Mouse (Mus musculus) heart, embryonic 14.5 days (tissue): ENCODE measurements at regions not wholly inside any gene's neighbourhood (a gene's known extent, or its start where the extent isn't known, plus 50 kb on each side); places are given as distances from the start of the nearest gene placed in this dataset.

Source experiments
- ATAC-seq: fragments of 200-750 bp; cut with Nextera tagmentation; 2 replicates; pipeline ENCODE4 v1.8.0; 2017; ENCODE audit warnings: low read depth, moderate TSS enrichment; ENCODE audit not compliant: insufficient number of reproducible peaks, insufficient read depth, low FRiP score
- H3K27ac ChIP-seq, 2 experiments: fragments of 200-500 bp in 1 of 2; fragments of 300-500 bp in 1 of 2; sonication (generic) in 1 of 2; replicated peaks in 1 of 2; 2 replicates each; pipeline ENCODE4 v1.5.1; 2012 to 2014; ENCODE audit warnings: low read depth in 2 of 2, low read length in 2 of 2, control low read depth in 1 of 2, mild to moderate bottlenecking in 1 of 2, mixed read lengths in 1 of 2; ENCODE audit not compliant: control insufficient read depth in 1 of 2, insufficient read depth in 1 of 2
- H3K27me3 ChIP-seq: fragments of 300-500 bp; sonication (generic); 2 replicates; pipeline ENCODE4 v1.6.1; 2014; ENCODE audit warnings: mild to moderate bottlenecking, low read length, control low read depth; ENCODE audit not compliant: control insufficient read depth, insufficient read depth
- H3K36me3 ChIP-seq: fragments of 300-500 bp; sonication (generic); 2 replicates; pipeline ENCODE4 v1.6.1; 2014; ENCODE audit warnings: mild to moderate bottlenecking, control low read depth, low read length, mixed read lengths; ENCODE audit not compliant: control insufficient read depth, insufficient read depth
- H3K4me1 ChIP-seq, 2 experiments: fragments of 200-500 bp in 1 of 2; fragments of 300-500 bp in 1 of 2; sonication (generic) in 1 of 2; 2 replicates each; pipeline ENCODE4 v1.6.1; 2012 to 2014; ENCODE audit warnings: low read length in 2 of 2, control low read depth in 1 of 2, mixed read lengths in 1 of 2; ENCODE audit not compliant: control insufficient read depth in 2 of 2, insufficient read depth in 2 of 2
- H3K4me2 ChIP-seq: fragments of 300-500 bp; sonication (generic); 2 replicates; pipeline ENCODE4 v1.6.1; 2014; ENCODE audit warnings: mild to moderate bottlenecking, low read length
- H3K4me3 ChIP-seq, 2 experiments: fragments of 200-500 bp in 1 of 2; fragments of 300-500 bp in 1 of 2; sonication (generic) in 1 of 2; 2 replicates each; pipeline ENCODE4 v1.5.1; 2012 to 2014; ENCODE audit warnings: low read length in 2 of 2, mild to moderate bottlenecking in 2 of 2, control low read depth in 1 of 2, low read depth in 1 of 2, moderate library complexity in 1 of 2; ENCODE audit not compliant: control insufficient read depth in 1 of 2, insufficient read depth in 1 of 2
- H3K9ac ChIP-seq: fragments of 300-500 bp; sonication (generic); 2 replicates; pipeline ENCODE4 v1.6.1; 2014; ENCODE audit warnings: mild to moderate bottlenecking, low read length
- H3K9me3 ChIP-seq: fragments of 300-500 bp; sonication (generic); 2 replicates; pipeline ENCODE4 v1.6.1; 2016; ENCODE audit warnings: low read length, control low read depth; ENCODE audit not compliant: control insufficient read depth
- WGBS: fragments of 180-500 bp; shearing (Covaris S2); extraction: QIAGEN DNeasy Blood & Tissue Kit; methylation state at CpG from one replicate; pipeline ENCODE4 v1.1.7; 2014; 5-methylcytosine and 5-hydroxymethylcytosine counted together

DNA sequence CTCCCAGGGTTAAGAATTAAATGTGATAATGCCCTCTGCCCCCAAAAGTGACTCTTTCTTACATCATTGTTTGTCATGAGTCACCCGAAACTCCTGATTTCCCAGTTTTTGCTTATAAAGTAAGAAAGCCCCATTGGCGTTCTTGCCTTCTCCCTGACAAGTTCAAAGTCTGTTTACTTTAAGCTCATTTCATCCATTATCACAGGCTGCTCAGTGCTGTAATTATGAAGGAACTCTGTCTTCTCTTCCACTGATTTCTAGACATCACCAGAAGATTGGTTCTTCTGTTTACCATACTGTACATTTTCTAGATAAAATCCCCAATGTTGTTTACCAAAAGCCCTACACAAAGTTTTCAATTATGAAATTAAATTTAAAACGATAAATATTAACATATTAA lies 81.2 kb upstream of the 4933402D24Rik start:
- Histone ChIP-seq H3K27me3 (no peaks in the 10 kb centered on the region), H3K4me1 (no peaks in the 10 kb centered on the region), H3K36me3 (no peaks in the 10 kb centered on the region), H3K4me3 (no peak overlapping the region), H3K9me3 (no peaks in the 10 kb centered on the region), H3K9ac (no peak overlapping the region), H3K4me2 (no peak overlapping the region), H3K27ac (no peak overlapping the region)
- whole genome bisulfite sequencing = 70% methylated on average over 3 of the region's 3 CpGs
- no peak for ATAC-seq

DNA sequence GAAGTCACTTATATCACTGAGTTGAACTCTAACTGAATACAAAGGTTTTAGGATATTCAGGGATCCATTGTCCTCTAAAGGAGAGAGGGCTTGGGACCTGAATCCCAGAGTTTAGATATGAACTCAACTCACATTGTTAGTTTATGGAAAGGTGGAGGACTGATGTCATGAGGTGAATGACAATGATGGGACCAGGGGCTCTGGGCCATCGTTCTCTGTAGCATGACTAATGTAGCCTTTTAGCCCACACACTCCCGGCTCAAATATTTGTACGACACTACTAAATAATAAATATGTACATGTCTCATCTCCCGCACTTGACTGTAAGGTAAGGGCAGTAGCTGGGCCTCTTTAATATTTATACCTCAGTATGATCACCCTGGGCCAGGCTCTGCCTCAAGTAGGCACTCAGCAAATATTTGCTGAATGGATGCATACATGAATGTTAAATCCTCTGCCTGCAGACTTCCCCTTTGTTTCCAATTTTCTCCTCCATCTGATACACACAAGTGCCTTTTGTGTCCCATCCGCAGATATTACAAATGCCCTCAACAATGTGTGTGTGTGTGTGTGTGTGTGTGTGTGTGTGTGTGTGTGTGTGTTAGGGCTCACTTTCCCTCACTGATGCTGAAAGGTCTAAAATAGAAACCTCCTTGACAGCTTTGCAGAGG lies 59.2 kb upstream of the 4933402D24Rik start:
- no peak overlapping the region for H3K9ac ChIP-seq
- H3K4me2 ChIP-seq = no peak overlapping the region
- H3K27me3 ChIP-seq = no peaks in the 10 kb centered on the region
- no peak overlapping the region for H3K4me3 ChIP-seq
- no peaks in the 10 kb centered on the region for H3K9me3 ChIP-seq
- no peak overlapping the region for H3K27ac ChIP-seq
- WGBS = 86% methylated on average over 5 of the region's 5 CpGs
- no peak for ATAC-seq
- H3K36me3 ChIP-seq = no peaks in the 10 kb centered on the region
- no peaks in the 10 kb centered on the region for H3K4me1 ChIP-seq

DNA sequence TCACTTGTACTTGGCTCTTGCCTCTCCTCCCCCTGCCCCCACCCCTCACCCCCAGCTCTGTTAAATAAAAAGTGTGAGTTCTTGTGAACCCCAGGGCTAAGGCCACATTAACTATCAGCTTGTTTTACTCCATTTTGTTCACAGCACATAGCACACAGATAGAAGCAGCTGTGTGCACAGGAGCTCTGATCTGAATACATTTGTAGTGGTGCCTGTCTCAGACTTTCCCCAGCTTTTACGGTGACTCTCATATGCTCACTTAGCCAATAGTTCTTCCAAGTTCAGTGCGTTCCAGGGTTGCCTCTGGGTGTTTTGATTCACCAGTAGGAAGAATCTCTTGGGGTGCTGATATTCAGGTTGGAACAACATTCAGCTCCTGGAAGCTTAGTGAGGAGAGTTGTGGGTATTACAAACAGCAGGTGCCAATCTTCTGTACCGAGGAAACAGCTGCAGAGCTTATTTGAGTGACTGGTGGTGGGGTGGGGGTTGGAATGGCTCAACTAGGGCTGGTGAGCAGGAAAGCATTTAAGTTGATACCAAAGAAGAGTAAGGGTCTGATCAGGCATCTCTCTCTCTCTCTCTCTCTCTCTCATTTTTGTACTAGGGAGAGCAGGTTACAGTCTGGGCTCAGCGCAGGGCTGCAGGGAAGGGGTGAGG lies 51.7 kb upstream of the 4933402D24Rik start:
- no peak overlapping the region for H3K4me3 ChIP-seq
- no peak for ATAC-seq
- H3K9ac ChIP-seq = no peak overlapping the region
- 0 out of 4 replicates have a peak overlapping the region, but pooled peaks of 1 of the 2 experiments have one; percentile 74 for H3K27ac ChIP-seq
- no peaks in the 10 kb centered on the region for H3K27me3 ChIP-seq
- no peaks in the 10 kb centered on the region for H3K9me3 ChIP-seq
- H3K36me3 ChIP-seq = no peaks in the 10 kb centered on the region
- H3K4me1 ChIP-seq = peaks cover 4 to 10% of the 10 kb centered on the region in 2 experiments
- WGBS = 58% methylated on average over 4 of the region's 4 CpGs
- H3K4me2 ChIP-seq = no peak overlapping the region

DNA sequence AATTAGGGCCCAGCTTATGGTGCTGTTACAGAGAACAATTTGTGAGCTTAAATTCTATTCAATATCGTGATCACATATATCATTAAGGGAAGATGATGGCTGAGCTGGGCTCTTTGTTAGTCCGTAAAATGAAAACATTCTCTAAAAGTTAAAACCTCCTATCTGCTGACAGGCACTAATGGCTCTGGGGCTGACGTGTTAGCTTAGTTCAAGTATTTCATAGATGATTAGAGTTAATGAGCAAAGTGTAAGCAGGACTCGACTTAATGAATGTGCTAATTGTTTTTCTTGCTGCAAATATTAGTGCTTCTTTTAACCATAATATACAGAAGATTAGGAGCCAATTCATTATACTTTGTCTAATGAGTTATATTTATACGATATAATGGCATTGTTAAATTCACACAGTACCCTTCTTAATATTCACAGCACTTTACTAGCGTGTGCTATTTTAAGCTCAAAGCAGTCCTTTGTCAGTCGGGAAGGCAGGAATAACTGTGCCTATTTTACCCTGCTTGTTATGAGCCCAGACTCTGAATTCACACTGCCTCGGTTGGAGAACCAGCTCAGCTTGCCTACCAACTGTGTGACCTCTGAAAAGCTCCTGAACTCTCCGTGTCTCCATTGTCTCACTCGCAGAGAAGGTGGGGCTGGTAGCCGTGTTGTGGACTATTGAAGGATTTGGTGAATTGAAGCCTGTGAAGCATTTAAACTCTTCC lies 50.6 kb upstream of the 4933402D24Rik start:
- H3K27ac ChIP-seq = peak overlapping the region; percentile 74 to 78
- H3K9me3 ChIP-seq = no peaks in the 10 kb centered on the region
- 35% methylated on average over 11 of the region's 11 CpGs for WGBS
- peak overlapping the region; percentile 51; the same call in 1 of the 2 replicates for H3K9ac ChIP-seq
- ATAC-seq = no peak
- H3K4me2 ChIP-seq = peak overlapping the region; percentile 30
- no peak overlapping the region for H3K4me3 ChIP-seq
- H3K4me1 ChIP-seq = peaks cover 4 to 10% of the 10 kb centered on the region in 2 experiments
- H3K36me3 ChIP-seq = no peaks in the 10 kb centered on the region
- H3K27me3 ChIP-seq = no peaks in the 10 kb centered on the region
